Mouse (Mus musculus) left cerebral cortex, postnatal 25 days (tissue): Measurements from ENCODE around the gene Prkca. TPM values are rescaled to one million over a fixed set of nuclear protein-coding genes. Genes with fewer than 3 reads are reported as not detected.
A peak's percentile ranks its signal among the peaks of the same experiment; 100 is the strongest.
"Not testable (repeated sequence)": the region's sequence is repeated elsewhere in the genome, so short reads cannot be mapped to it uniquely, and the experiment has no call there.

Experiments used
- DNase-seq, 2 experiments: peaks; one replicate each; pipeline ENCODE4 v3.0.0; 2022; ENCODE audit warnings: low spot score in 2 of 2, mixed read lengths in 1 of 2
- intact Hi-C: fragments of 180-260 bp; cut with DNase I; formaldehyde crosslinking; loops from one replicate; pipeline ENCODE4 v1.15.1; 2025
- total RNA-seq, 2 experiments: library from RNA; stranded (reverse); gene quantifications; 2 replicates each; pipeline ENCODE4 v1.2.3; 2021

Gene Prkca
- total RNA-seq, 2 experiments from 2014 or later = 172 TPM

DNA sequence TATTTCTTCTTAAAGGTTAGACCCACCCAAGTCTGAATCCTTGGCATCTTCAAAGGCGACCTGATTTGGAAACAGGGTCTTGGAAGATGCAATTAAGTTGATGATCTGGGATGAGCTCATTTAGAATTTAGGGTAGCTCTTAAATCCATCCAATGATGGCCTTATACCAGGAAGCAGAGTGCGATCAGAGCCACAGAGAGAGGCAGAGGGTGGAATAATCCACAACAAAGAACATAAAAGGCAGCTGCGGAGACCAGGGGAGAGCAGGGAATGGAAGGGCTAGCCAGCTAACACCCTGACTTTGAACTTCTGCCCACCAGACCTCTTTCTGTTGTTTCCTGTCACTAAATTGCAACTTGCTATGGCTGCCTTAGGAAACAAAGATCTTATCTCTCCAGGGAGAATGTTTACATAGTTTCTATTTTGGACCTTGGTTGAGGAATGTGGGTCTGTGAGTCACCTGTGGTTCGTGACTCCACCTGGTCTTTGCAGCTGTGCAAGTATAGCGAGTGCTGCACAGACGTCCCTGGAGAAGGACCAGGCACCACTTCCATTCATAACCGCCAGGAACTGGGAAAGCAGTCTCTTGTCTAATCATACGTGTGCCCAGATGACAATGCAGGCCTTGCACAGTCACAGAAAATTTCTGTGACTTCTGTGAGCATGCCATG lies 242.3 kb downstream of the Prkca start:
- peak in 1 of 2 experiments; percentile 28 for DNase-seq
- intact Hi-C loops = no loop called here

DNA sequence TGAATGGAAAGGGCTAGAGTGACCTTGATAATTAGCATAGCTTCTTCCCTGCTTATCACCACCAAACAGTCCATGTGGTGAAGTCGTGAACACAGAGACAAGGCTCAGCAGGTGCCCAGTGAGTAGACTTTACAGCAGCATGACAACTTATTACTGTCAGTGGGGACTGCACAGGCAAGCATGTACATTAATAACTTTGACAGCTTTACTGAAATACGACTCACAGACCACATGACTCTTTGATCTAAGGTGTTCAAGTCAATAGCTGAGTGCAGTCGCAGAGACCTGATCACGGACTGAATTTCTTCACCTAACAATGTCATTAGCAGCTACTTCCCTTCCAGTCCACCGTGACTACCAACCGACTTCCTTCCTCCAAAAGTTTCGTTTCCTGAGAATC lies 245.4 kb downstream of the Prkca start:
- intact Hi-C loops = no loop called here
- no peak for DNase-seq

GRCm38 (mm10) chr11:108094796-108095195 lies 248.9 kb downstream of the Prkca start:
- intact Hi-C loops = no loop called here
- peak in 1 of 2 experiments; percentile 25 for DNase-seq

GRCm38 (mm10) chr11:108093248-108093647 lies 250.5 kb downstream of the Prkca start:
- intact Hi-C loops = no loop called here
- no peak for DNase-seq

- intact Hi-C loops = no loop called here
- no peak for DNase-seq
These were observed 252.5 kb downstream of the Prkca start for GRCm38 (mm10) chr11:108091238-108091637.

GRCm38 (mm10) chr11:108090706-108091105 lies 253.0 kb downstream of the Prkca start:
- DNase-seq = no peak
- intact Hi-C loops = no loop called here

DNA sequence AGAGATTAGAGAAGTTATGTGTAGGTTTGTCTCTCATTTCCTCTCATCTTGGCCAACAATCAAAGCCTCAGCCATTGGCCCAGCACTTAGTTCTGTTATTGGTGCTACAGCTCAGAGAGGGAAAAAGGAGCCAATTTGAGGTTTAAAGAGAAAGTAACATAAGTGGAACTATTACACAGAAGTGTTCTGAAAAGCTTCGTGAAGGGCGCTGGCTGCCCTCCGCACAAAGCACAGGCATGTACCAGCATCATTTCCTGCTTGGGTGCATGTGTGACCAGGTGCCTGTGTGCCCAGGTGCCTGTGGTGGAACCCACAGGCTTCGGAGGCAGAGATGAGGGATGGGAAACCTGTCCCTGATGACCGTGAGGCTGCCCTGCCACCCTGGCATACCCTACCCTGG lies 255.7 kb downstream of the Prkca start:
- DNase-seq = no peak
- intact Hi-C loops = no loop called here

DNA sequence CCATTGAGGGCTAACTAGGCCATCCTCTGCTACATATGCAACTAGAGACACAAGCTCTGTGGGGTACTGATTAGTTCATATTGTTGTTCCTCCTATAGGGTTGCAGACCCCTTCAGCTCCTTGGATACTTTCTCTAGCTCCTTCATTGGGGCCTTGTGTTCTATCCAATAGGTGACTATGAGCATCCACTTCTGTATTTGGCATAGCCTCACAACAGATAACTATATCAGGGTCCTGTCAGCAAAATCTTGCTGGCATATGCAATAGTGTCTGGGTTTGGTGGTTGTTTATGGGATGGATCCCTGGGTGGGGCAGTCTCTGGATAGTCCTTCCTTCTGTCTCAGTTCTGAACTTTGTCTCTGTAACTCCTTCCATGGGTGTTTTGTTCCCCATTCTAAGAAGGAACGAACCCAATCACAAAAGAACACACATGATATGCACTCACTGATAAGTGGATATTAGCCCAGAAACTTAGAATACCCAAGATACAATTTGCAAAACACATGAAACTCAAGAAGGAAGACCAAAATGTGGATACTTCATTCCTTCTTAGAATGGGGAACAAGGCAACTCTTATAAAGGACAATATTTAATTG lies 256.5 kb downstream of the Prkca start:
- intact Hi-C loops, DNase-seq: not testable (repeated sequence)

DNA sequence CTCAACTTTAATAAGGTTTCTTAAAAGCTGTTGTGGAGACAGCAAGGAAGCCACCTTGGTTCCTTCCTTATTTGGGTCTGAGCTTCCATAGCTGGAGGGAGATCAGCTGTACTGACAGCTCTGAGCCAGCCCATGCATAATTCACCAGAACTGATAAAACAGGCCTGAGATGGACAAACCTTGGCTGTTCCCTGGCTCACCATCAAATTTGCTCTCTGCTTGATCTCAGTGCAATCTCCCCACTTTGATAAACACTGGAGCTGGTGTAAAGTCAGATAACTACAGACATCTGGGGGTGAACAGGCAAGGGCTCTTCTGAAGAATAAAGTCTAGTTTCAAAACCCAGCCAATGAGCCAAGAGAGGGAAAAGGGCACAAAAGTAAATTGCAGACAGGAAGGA lies 261.1 kb downstream of the Prkca start:
- no peak for DNase-seq
- intact Hi-C loops = no loop called here

- intact Hi-C loops = no loop called here
- DNase-seq = peak in 1 of 2 experiments; percentile 46
These were observed 263.6 kb downstream of the Prkca start for GRCm38 (mm10) chr11:108079946-108080650.

- intact Hi-C loops = no loop called here
- DNase-seq = no peak
These were observed 264.3 kb downstream of the Prkca start for GRCm38 (mm10) chr11:108079454-108079853.

DNA sequence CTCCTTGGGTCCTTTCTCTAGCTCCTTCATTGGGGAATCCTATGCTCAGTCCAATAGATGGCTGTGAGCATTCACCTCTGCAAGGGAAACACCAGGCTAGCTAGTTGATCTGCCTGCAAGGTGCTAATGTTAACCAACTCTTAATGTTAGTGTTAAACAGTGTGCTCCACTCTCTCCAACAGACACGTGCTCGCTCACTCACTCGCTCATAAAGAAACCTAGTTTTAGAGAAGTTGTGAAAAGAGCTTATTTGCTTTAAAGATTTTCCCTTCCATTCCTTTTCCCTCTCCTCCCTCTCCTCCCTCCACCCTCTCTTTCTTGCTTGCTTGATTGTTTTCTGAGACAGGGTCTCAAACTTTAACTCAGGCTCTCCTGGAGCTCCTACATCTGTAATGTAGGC lies 266.2 kb downstream of the Prkca start:
- intact Hi-C loops = no loop called here
- no peak for DNase-seq

- intact Hi-C loops = no loop called here
- no peak for DNase-seq
These were observed 271.0 kb downstream of the Prkca start for GRCm38 (mm10) chr11:108072606-108073243.

- intact Hi-C loops = no loop called here
- no peak for DNase-seq
These were observed 272.5 kb downstream of the Prkca start for GRCm38 (mm10) chr11:108071230-108071629.

- intact Hi-C loops = no loop called here
- no peak for DNase-seq
These were observed 273.7 kb downstream of the Prkca start for GRCm38 (mm10) chr11:108070038-108070437.

DNA sequence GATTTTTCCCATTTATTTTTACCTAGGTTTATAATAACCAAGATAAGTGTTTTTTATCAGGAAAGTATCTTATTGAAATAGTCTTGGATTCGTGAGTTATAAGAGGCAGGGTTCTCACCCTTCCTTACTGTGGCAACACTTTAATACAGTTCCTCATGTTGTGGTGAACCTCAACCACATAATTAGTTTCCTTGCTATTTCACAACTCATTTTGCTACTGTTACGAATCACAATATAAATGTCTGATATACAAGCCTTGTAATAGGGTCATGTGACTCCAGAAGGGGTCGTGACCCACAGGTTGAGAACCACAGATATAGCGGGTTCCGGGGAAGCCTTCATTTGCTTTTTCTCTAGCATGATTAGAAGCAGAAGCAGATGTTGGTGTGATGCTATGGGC lies 275.3 kb downstream of the Prkca start:
- DNase-seq = no peak
- intact Hi-C loops = no loop called here

DNA sequence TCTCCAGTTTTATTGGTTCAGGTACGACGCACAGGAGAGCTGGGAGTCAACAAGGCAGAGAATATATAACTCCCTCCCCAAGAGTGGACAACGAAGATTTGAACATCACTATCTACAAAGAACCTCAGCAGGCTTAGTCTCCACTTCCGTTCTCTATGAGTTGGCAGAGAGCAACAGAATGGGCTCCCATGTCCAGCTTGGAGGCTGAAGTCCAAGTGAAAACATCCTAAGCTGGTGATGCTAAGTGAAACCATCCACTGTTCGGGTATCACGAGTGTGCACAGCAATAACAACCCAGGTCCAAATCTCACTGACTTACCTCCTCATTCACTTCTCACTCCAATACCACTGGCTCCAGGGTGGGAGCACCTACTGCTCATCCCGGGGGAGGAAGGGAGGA lies 276.6 kb downstream of the Prkca start:
- intact Hi-C loops = no loop called here
- no peak for DNase-seq

- DNase-seq = peak in 1 of 2 experiments; percentile 63
- intact Hi-C loops = no loop called here
These were observed 279.3 kb downstream of the Prkca start for GRCm38 (mm10) chr11:108064401-108064800.

- intact Hi-C loops = no loop called here
- DNase-seq = peak; percentile 27 to 49
These were observed 280.6 kb downstream of the Prkca start for GRCm38 (mm10) chr11:108063096-108063495.
